Mouse (Mus musculus) testis, postnatal 10 days (tissue): ENCODE measurements at regions not wholly inside any gene's neighbourhood (a gene's known extent, or its start where the extent isn't known, plus 50 kb on each side); places are given as distances from the start of the nearest gene placed in this dataset.

Experiments
- DNase-seq: peaks from one replicate; pipeline ENCODE4 v3.0.0; 2021; ENCODE audit warnings: low spot score

GRCm38 (mm10) chr10:117515039-117515438 lies 114.3 kb upstream of the Cpm start:
- DNase-seq: no peak

GRCm38 (mm10) chr10:117513925-117514546 lies 115.3 kb upstream of the Cpm start:
- no peak for DNase-seq

GRCm38 (mm10) chr10:117512424-117513257 lies 116.7 kb upstream of the Cpm start:
- DNase-seq: no peak

GRCm38 (mm10) chr10:117511483-117512406 lies 117.6 kb upstream of the Cpm start:
- no peak for DNase-seq

- DNase-seq: no peak
Measured at GRCm38 (mm10) chr10:117510529-117511482, 118.5 kb upstream of the Cpm start.

GRCm38 (mm10) chr10:117510224-117510486 lies 119.1 kb upstream of the Cpm start:
- no peak for DNase-seq

- no peak for DNase-seq
Measured at GRCm38 (mm10) chr10:117509431-117510223, 119.7 kb upstream of the Cpm start.

- DNase-seq: no peak
Measured at GRCm38 (mm10) chr10:117506252-117506992, 122.9 kb upstream of the Cpm start.

- no peak for DNase-seq
Measured at GRCm38 (mm10) chr10:117505529-117505928, 123.8 kb upstream of the Cpm start.

- DNase-seq: no peak
Measured at GRCm38 (mm10) chr10:117505057-117505456, 124.2 kb upstream of the Cpm start.

GRCm38 (mm10) chr10:117504267-117504902 lies 124.6 kb upstream of the Cpsf6 start:
- DNase-seq: no peak

GRCm38 (mm10) chr10:117503222-117504184 lies 123.7 kb upstream of the Cpsf6 start:
- no peak for DNase-seq

GRCm38 (mm10) chr10:117502731-117503130 lies 122.9 kb upstream of the Cpsf6 start:
- DNase-seq: no peak

GRCm38 (mm10) chr10:117502135-117502534 lies 122.3 kb upstream of the Cpsf6 start:
- DNase-seq: no peak

- DNase-seq: no peak
Measured at GRCm38 (mm10) chr10:117501426-117501825, 121.6 kb upstream of the Cpsf6 start.

GRCm38 (mm10) chr10:117500457-117501108 lies 120.8 kb upstream of the Cpsf6 start:
- no peak for DNase-seq

GRCm38 (mm10) chr10:117499864-117500453 lies 120.1 kb upstream of the Cpsf6 start:
- DNase-seq: no peak
